Mouse (Mus musculus) adrenal gland (tissue): Measurements from ENCODE around the gene Olfr1228.

Experiments
- intact Hi-C: fragments of 180-260 bp; cut with DNase I; formaldehyde crosslinking; loops from one replicate; pipeline ENCODE4 v1.15.1; 2025
- long read RNA-seq, 2 experiments: library from polyadenylated mRNA; unstranded; transcript quantifications; one replicate each; pipeline ENCODE4 v2.0.0; 2020; ENCODE audit warnings: borderline replicate concordance in 1 of 2; ENCODE audit not compliant: insufficient replicate concordance in 1 of 2

Olfr1228 gene
- long read RNA-seq, experiment 1 = 0 reads
- long read RNA-seq, experiment 2 = 0 reads

DNA sequence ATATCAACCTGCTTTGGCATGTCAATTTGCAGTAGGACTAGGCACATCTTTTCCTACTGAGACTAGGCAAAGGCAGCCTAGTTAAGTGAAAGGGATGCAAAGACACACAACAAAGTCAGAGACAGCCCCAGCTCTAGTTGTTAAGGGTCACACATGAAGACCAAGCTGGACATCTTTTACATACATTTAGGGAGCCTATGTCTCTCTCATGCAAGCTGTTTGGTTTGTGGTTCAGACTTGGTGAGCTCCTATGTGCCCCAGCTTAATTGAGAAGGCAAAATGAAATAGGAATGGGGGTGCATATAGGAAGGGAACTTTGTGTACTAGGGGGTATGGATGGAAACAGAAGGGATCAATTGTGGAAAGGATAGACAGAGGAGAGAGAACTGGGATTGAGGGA is at the start of gene Olfr1228:
TSS of gene Olfr1228 (minus strand) at position 101 of the 400 bp plus-strand sequence.
- intact Hi-C loops = no loop called here

DNA sequence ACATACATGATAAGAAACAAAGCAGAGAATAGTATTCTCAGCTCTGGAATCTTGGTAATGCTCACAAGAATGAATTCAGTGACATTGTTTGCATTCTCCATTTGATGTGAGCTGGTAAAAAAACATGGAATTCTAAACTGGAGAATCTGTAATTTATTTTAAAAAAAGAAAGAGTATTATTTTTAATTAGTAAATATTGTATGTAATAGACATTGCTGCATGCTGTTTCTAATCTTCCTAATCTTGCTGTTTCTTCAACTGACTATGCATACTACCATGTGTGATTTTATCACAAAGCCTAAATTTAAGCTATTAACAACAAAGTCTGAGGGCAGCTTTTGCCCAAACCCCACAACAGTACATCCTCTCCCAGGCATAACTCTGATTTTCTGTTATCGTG is 43.3 kb upstream of the Olfr1228 start, which contains the start of gene Olfr1230:
TSS of gene Olfr1230 (minus strand) at position 101 of the 400 bp plus-strand sequence.
- intact Hi-C loops = no loop called here

DNA sequence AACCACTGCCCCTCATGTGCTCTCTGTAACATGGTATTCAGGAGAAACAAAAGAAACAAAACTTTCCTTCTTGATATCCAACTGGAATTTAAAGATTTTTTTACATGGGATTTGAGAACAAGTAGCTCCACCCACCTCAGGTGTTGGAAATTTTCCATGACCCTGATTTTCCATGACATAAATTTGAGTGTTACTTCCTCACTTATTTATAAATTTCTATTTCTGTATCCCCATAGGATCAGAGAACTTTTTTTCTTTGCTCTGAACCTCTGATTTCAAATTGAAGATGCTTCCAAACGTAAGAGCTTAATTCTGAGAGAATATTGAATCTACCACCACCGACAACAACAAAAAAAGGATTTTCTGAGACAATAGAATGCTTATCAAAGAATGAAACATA is 34.1 kb upstream of the Olfr1228 start, which contains the start of gene Olfr1229:
TSS of gene Olfr1229 (minus strand) at position 101 of the 400 bp plus-strand sequence.
- intact Hi-C loops = no loop called here

GRCm38 (mm10) chr2:89199948-89200347 is 53.9 kb downstream of the Olfr1228 start, which contains the start of gene Olfr1226:
Gene Olfr1226 (minus strand): TSS chr2:89200048.
- intact Hi-C loops = no loop called here
